Mouse (Mus musculus) hindbrain, embryonic 16.5 days (tissue): ENCODE results near the gene Zfp740. TPM values are rescaled to one million over a fixed set of nuclear protein-coding genes. Genes with fewer than 3 reads are reported as not detected.
A peak's percentile ranks its signal among the peaks of the same experiment; 100 is the strongest.

Source experiments
- ATAC-seq: fragments of 200-750 bp; cut with Nextera tagmentation; 2 replicates; pipeline ENCODE4 v1.8.0; 2017; ENCODE audit warnings: moderate TSS enrichment, moderate library complexity
- H3K27ac ChIP-seq: fragments of 300-500 bp; sonication (generic); 2 replicates; pipeline ENCODE4 v1.5.1; 2014; ENCODE audit warnings: low read depth, mild to moderate bottlenecking, control low read depth, low read length, moderate library complexity
- H3K27me3 ChIP-seq: fragments of 300-500 bp; sonication (generic); replicated peaks from 2 replicates; pipeline ENCODE4 v1.6.1; 2014; ENCODE audit warnings: low read length; ENCODE audit not compliant: control insufficient read depth, insufficient read depth
- H3K36me3 ChIP-seq: fragments of 300-500 bp; sonication (generic); 2 replicates; pipeline ENCODE4 v1.6.1; 2014; ENCODE audit warnings: mild to moderate bottlenecking, low read length, moderate library complexity, mixed read lengths; ENCODE audit not compliant: control insufficient read depth, insufficient read depth
- H3K4me1 ChIP-seq: fragments of 300-500 bp; sonication (generic); 2 replicates; pipeline ENCODE4 v1.6.1; 2014; ENCODE audit warnings: low read depth, low read length; ENCODE audit not compliant: control insufficient read depth, insufficient read depth
- H3K4me2 ChIP-seq: fragments of 300-500 bp; sonication (generic); 2 replicates; pipeline ENCODE4 v1.6.1; 2014; ENCODE audit warnings: mild to moderate bottlenecking, low read length, control low read depth, moderate library complexity
- H3K4me3 ChIP-seq: fragments of 300-500 bp; sonication (generic); 2 replicates; pipeline ENCODE4 v1.5.1; 2014; ENCODE audit warnings: mild to moderate bottlenecking, low read length, control low read depth, moderate library complexity
- H3K9ac ChIP-seq: fragments of 300-500 bp; sonication (generic); 2 replicates; pipeline ENCODE4 v1.6.1; 2014; ENCODE audit warnings: low read depth, mild to moderate bottlenecking, control low read depth, low read length, moderate library complexity
- H3K9me3 ChIP-seq: fragments of 300-500 bp; sonication (generic); 2 replicates; pipeline ENCODE4 v1.6.1; 2014; ENCODE audit warnings: mild to moderate bottlenecking, low read length, moderate library complexity; ENCODE audit not compliant: control insufficient read depth
- whole genome bisulfite sequencing: fragments of 180-500 bp; shearing (Covaris S2); extraction: QIAGEN DNeasy Blood & Tissue Kit; methylation state at CpG from one replicate; pipeline ENCODE4 v1.1.7; 2014; 5-methylcytosine and 5-hydroxymethylcytosine counted together
- polyA plus RNA-seq: library from polyadenylated mRNA; unstranded; fragments of >200 nt; fragmentation: Nextera tagmentation; extraction: Ambion mirVana; gene quantifications from 2 replicates; pipeline ENCODE4 v1.2.1, GENCODE M21; 2015

Gene Zfp740
- polyA plus RNA-seq, 1 experiment from 2014 or later = 39.6 TPM

DNA sequence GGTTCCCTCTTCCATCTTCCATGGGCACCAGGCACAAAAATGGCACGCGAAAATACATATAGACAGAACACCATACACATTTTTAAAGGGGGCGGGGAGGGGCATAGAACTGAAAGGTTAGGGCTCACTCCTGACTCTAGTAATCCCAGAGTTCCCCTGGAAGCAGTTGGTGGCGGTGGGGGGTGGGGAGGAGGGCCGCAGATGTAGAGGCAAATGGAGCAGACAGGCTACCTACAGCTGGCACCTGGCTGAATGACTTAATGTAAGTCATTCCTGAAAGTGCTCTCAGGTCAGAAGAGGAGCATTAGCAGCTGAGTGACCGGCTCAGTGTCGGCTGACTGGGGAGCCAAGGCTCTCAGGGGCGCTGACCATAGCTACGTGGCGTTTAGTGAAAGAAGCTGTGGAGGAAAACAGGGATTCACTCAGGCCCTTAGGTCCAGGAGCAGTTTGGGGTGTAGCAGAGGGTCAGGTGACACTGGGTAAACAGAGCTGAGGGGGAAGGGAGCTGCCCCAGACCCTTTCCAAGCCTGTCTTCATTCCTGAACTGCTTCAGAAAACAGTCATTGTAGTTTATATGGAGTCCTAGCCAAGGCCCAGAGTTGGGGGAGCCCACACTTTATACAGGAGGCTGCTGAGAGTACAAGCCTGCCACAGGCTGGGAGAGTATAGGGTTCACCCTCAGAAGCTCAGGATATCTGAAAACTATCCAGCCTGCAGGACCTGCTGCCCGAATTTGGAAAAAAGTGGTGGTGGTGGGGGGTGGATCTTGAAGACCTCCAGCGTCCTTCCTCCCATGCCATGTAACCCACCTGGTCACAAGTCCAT is 39.6 kb downstream of the Zfp740 start:
- Histone ChIP-seq H3K9me3 (no peaks in the 10 kb centered on the region), H3K4me2 (no peak overlapping the region), H3K9ac (no peak overlapping the region), H3K4me1 (peaks cover 29% of the 10 kb centered on the region), H3K27me3 (peaks cover 19% of the 10 kb centered on the region), H3K36me3 (0 out of 2 replicates have a peak, but pooled peaks cover 4% of the 10 kb centered on the region), H3K4me3 (no peak overlapping the region), H3K27ac (no peak overlapping the region)
- WGBS = 33% methylated on average over 12 of the region's 12 CpGs
- no peak for ATAC-seq

DNA sequence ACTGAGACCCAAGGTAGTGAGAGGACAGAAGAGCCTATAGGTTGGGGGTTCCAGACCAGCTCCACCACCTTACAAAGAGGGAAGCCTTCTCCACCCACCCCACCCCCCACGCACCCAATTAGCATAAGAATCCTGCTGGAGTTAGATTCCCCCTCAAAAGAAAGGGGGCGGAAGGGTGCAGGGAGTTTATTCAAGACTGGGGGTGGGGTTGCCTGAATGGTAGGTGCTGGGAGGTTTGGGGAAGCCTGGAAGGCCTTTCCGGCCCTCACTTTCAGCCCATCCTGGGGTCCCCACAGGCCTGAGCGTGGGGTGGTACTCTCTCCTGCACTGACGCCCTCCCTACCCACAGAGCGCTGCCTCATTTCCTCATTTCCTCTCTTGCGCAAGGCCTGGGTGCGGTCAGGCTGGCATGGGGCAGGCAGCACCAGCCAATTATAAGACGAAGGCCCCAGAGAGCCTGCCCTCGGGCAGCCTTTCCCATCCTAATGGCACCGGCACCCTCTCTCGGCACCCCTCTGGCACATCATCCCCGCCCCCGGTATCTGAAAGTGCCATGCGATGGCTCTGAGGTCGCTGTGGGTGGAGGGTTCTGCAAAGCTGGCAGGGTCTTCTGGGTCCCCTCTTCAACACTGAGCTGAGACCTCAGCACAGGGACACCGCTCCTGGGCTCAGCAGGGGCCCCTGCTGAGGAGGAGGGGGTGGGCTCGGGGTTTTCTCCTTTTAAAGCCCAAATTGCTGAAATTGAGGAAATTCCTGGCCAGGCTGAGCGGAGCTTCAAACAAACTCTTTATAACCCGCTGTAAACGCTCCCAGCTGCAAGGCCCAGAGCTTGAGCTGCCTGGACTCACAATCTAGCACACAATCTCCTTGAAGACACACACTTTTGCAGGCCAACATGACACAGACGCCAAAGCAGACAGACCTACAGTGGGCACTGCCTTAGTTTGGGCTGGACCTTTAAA is 40.5 kb downstream of the Zfp740 start:
- peaks cover 30% of the 10 kb centered on the region for H3K4me1 ChIP-seq

DNA sequence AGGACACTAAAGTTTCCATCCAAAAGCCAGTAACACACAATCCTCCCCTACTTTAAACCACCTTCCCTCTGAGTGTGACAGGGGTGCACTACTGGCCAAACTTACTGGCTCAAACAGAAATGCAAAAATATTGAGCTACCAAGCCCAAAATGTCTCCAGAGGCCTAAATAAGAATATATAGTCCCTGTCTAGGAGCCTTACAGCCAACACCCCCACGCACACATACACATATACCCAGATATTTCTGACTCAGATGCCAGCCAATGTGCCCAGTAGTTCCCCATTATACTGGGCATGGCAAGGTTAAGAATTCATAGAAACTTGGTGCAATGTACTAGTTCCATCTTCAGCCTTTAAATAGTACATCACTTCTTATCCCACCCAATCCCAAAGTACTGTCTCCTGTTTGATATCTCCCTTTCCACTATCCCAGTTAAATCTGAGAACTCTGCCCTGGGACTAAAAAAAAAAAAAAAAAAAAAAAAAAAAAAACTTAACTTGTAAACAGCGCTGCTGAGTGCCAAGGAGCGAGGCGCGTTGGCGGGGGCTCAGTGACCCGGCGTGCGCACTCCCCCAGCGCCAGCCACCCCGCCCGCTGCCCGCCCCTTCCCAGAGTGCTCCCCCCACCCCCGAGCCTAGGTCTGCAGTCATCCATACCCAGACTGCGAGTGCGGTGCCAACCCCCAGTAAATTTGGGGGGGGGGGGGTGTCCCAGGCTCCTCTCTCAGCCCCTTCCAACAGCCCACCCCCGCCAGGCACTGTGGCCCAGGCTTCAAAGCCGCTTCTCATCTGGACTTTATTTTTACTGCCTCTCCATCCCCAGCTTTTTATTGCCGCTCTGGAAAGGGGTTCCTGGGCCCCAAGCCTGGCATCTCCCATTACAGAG is 41.5 kb downstream of the Zfp740 start:
- no peak for ATAC-seq
- Histone ChIP-seq H3K27ac (no peak overlapping the region; the same call in 1 of the 2 replicates), H3K27me3 (peaks cover 24% of the 10 kb centered on the region), H3K36me3 (no peaks in the 10 kb centered on the region), H3K9ac (peak overlapping the region; percentile 52), H3K4me3 (peak overlapping the region; percentile 64), H3K4me2 (peak overlapping the region; percentile 100), H3K4me1 (peaks cover 30% of the 10 kb centered on the region), H3K9me3 (no peaks in the 10 kb centered on the region)
- 7% methylated on average over 19 of the region's 19 CpGs for WGBS

More for the DNA sequence above, 40.5 kb downstream of the Zfp740 start:
- Histone ChIP-seq H3K27me3 (peaks cover 20% of the 10 kb centered on the region), H3K4me2 (peak overlapping the region; percentile 37), H3K9ac (peak overlapping the region; percentile 45), H3K4me3 (peak overlapping the region; percentile 14; the same call in 1 of the 2 replicates), H3K36me3 (0 out of 2 replicates have a peak, but pooled peaks cover 3% of the 10 kb centered on the region), H3K27ac (no peak overlapping the region), H3K9me3 (no peaks in the 10 kb centered on the region)
- ATAC-seq = no peak
- WGBS = 11% methylated on average over 21 of the region's 22 CpGs

DNA sequence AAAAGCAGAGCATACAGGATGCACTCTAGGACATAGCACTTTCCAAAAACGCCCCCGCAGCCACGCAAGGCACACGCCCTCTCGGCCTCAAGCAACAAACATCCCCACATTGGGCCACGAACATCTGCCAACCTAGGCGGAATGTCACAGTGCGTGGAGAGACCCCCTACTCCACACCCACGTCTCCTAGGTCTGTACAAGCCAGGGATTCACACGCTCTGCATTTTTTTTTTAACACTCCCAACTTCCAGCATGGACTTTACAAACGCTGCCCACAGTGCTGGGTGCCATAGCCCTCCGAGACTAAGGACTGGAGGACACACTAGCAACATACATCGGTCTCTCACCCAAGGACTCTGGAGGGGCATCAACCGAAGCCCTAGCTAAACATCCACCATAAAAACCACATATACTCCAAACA is 42.4 kb downstream of the Zfp740 start:
- peak overlapping the region; percentile 64 for H3K4me3 ChIP-seq
- H3K27ac ChIP-seq = peak overlapping the region; percentile 85
- peaks cover 30% of the 10 kb centered on the region for H3K4me1 ChIP-seq
- H3K9ac ChIP-seq = peak overlapping the region; percentile 82
- H3K9me3 ChIP-seq = no peaks in the 10 kb centered on the region
- H3K36me3 ChIP-seq = no peaks in the 10 kb centered on the region
- peak overlapping the region; percentile 100 for H3K4me2 ChIP-seq
- WGBS = 4% methylated on average over 14 of the region's 14 CpGs
- peaks cover 24% of the 10 kb centered on the region for H3K27me3 ChIP-seq
- no peak for ATAC-seq

DNA sequence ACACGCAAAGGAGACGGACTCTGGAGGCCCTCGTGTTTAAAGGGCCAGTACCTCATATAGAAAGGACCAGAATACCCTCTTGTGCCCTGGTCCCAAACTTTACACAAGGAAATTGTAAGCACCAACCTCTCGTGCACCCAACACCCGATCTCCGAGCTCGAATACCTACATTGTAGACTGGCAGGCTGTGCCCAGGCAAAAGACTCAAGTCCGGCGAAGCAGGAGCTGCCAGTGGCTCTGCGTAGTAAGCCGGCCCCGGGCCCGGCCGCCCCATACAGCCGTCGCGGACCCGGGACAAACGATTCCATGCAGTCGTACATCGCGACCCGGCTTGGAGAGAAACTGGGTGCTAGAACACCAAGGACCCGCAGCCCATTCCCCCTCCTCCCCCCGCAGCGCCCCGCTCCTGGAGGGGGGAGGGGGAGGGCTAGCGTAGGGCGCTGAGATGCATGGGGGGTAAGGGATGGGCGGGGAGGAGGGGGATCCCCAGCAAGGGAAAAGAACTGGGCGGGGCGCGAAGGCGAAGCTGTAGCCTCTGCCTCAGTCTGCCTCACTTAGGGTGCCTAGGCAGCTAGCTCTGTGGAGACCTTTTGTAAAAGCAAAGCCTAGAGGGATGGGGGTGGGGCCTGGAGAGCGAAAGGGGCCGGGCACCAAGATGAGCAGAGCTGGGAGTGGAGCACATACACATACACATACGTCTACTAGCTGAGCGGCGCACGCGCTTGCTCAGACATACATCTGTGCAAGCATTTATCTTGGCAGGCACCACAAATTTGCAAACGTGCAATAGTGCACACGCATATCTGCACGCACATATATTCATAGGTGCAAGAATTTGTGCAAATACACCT is 43.1 kb downstream of the Zfp740 start:
- Histone ChIP-seq H3K9ac (peak overlapping the region; percentile 82), H3K27ac (peak overlapping the region; percentile 85), H3K27me3 (peaks cover 26% of the 10 kb centered on the region), H3K9me3 (no peaks in the 10 kb centered on the region), H3K4me1 (peaks cover 30% of the 10 kb centered on the region), H3K4me2 (peak overlapping the region; percentile 100), H3K4me3 (peak overlapping the region; percentile 64), H3K36me3 (no peaks in the 10 kb centered on the region)
- peak; percentile 85 for ATAC-seq
- under 1% methylated on average over 41 of the region's 44 CpGs for WGBS

DNA sequence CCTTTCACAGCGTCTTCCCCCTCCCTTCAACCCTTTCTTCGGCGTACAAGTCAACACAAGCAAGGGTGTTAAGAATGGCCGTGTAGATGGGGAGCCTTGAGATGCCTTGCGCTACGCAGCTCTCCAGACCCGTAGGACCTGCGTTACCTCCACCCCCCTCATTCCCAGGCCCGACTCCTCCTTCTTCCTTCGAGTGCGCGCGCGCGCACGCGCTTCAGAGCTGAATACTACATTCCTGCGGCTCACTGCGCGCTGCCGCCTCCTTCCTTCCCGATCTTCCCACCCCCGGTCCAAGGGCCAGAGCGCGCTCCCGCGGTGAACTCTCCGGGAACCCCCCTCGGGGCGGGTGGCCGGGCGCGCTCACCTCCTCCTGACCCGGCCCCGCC is 43.8 kb downstream of the Zfp740 start:
- H3K9me3 ChIP-seq = no peaks in the 10 kb centered on the region
- under 1% methylated on average over 34 of the region's 35 CpGs for WGBS
- H3K4me3 ChIP-seq = peak overlapping the region; percentile 64
- peak; percentile 79 for ATAC-seq
- H3K9ac ChIP-seq = peak overlapping the region; percentile 82
- peaks cover 30% of the 10 kb centered on the region for H3K4me1 ChIP-seq
- peak overlapping the region; percentile 100 for H3K4me2 ChIP-seq
- peaks cover 28% of the 10 kb centered on the region for H3K27me3 ChIP-seq
- H3K27ac ChIP-seq = peak overlapping the region; percentile 85
- no peaks in the 10 kb centered on the region for H3K36me3 ChIP-seq

DNA sequence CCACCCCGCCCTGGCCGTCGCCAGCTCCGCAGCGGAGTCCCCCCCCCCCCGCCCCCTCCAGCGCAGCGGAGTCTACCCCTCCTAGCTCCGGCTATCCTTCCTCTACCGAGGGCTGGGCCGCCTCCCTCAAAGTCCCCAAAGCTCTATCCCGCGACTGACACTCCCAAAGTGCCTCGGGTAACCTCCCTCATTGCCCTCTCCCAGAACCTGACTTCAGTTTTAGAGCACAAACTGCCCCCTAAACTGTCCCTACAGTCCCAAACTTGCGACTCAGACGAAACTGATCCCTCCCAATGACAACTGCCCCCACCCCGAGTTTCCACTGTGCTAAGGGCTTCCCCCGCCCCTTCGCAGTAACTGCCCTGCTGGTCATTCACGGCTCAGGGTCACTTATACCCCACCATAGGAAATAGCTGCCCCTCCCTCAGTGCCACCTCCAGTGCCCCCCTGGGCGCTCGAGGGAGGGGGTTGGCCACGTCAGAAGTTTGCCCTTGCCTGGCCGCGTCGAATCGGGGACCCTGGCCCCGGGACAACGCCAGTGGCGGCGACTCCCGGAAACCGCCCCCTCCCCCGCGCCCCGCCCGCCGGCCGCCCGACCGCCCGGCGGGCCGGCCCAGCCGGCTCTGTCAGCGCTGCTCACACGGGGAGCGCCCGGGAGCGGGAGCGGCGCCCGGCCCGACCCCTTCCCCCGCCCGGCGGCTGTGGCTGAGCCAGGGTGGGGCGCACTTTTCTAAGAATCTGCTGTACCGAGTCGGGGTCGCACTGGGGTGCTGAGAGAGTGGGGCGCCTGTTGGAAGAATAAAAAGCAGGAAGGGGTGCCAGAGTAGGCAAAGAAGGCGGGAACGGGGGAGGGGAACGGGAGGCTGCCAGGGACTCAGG is 44.4 kb downstream of the Zfp740 start:
- WGBS = under 1% methylated on average over 51 of the region's 65 CpGs
- Histone ChIP-seq H3K36me3 (no peaks in the 10 kb centered on the region), H3K4me2 (peak overlapping the region; percentile 100), H3K27me3 (peaks cover 26% of the 10 kb centered on the region), H3K9me3 (no peaks in the 10 kb centered on the region), H3K9ac (peak overlapping the region; percentile 82), H3K4me1 (peaks cover 30% of the 10 kb centered on the region), H3K4me3 (peak overlapping the region; percentile 64), H3K27ac (peak overlapping the region; percentile 85)
- ATAC-seq = peak; percentile 28
